Mouse (Mus musculus) lung, embryonic 16.5 days (tissue): ENCODE results near the gene Tmem151a. TPM values are rescaled to one million over a fixed set of nuclear protein-coding genes. Genes with fewer than 3 reads are reported as not detected.

Experiments
- ATAC-seq: fragments of 200-750 bp; cut with Nextera tagmentation; 2 replicates; pipeline ENCODE4 v1.8.0; 2017; ENCODE audit warnings: low read depth, mild to moderate bottlenecking, moderate library complexity
- H3K27ac ChIP-seq: fragments of 300-500 bp; sonication (generic); 2 replicates; pipeline ENCODE4 v1.5.1; 2014; ENCODE audit warnings: mild to moderate bottlenecking, control low read depth, low read length
- H3K27me3 ChIP-seq: fragments of 300-500 bp; sonication (generic); 2 replicates; pipeline ENCODE4 v1.6.1; 2014; ENCODE audit warnings: low read depth, low read length, mixed read lengths; ENCODE audit not compliant: control insufficient read depth, insufficient read depth
- H3K36me3 ChIP-seq: fragments of 300-500 bp; sonication (generic); 2 replicates; pipeline ENCODE4 v1.6.1; 2014; ENCODE audit warnings: low read length; ENCODE audit not compliant: control insufficient read depth, insufficient read depth
- H3K4me1 ChIP-seq: fragments of 300-500 bp; sonication (generic); replicated peaks from 2 replicates; pipeline ENCODE4 v1.6.1; 2014; ENCODE audit warnings: low read length, mixed read lengths; ENCODE audit not compliant: control insufficient read depth, insufficient read depth
- H3K4me2 ChIP-seq: fragments of 300-500 bp; sonication (generic); 2 replicates; pipeline ENCODE4 v1.6.1; 2014; ENCODE audit warnings: low read depth, low read length, control low read depth
- H3K4me3 ChIP-seq: fragments of 300-500 bp; sonication (generic); 2 replicates; pipeline ENCODE4 v1.5.1; 2014; ENCODE audit warnings: mild to moderate bottlenecking, low read length, control low read depth
- H3K9ac ChIP-seq: fragments of 300-500 bp; sonication (generic); 2 replicates; pipeline ENCODE4 v1.6.1; 2014; ENCODE audit warnings: low read length, control low read depth
- H3K9me3 ChIP-seq: fragments of 300-500 bp; sonication (generic); 2 replicates; pipeline ENCODE4 v1.6.1; 2016; ENCODE audit warnings: low read length; ENCODE audit not compliant: control insufficient read depth
- WGBS: fragments of 180-500 bp; shearing (Covaris S2); extraction: QIAGEN DNeasy Blood & Tissue Kit; methylation state at CpG from one replicate; pipeline ENCODE4 v1.1.7; 2014; 5-methylcytosine and 5-hydroxymethylcytosine counted together
- polyA plus RNA-seq: library from polyadenylated mRNA; unstranded; fragments of >200 nt; fragmentation: Nextera tagmentation; extraction: Ambion mirVana; gene quantifications from 2 replicates; pipeline ENCODE4 v1.2.1, GENCODE M21; 2015

Tmem151a gene
- polyA plus RNA-seq, 1 experiment from 2014 or later, result 3.6 TPM

GRCm38 (mm10) chr19:5060365-5061330, 24.7 kb downstream of the Tmem151a start:
- peak; percentile 65 for ATAC-seq
- 26% methylated on average over 5 of the region's 5 CpGs for WGBS
- Histone ChIP-seq H3K36me3 (no peaks in the 10 kb centered on the region), H3K27me3 (no peaks in the 10 kb centered on the region), H3K4me2 (no peak overlapping the region; the same call in 1 of the 2 replicates), H3K9ac (peak overlapping the region; percentile 51), H3K4me1 (peaks cover 49% of the 10 kb centered on the region), H3K4me3 (no peak overlapping the region), H3K27ac (peak overlapping the region; percentile 68), H3K9me3 (no peaks in the 10 kb centered on the region)

- Histone ChIP-seq H3K27ac (peak overlapping the region; percentile 68), H3K9me3 (no peaks in the 10 kb centered on the region), H3K36me3 (no peaks in the 10 kb centered on the region; the same call in 1 of the 2 replicates), H3K9ac (peak overlapping the region; percentile 37), H3K27me3 (no peaks in the 10 kb centered on the region), H3K4me2 (peak overlapping the region; percentile 19), H3K4me1 (peaks cover 42% of the 10 kb centered on the region), H3K4me3 (no peak overlapping the region)
- peak; percentile 68 for ATAC-seq
- 7% methylated on average over 10 of the region's 10 CpGs for WGBS
Observed at GRCm38 (mm10) chr19:5058801-5059771, 26.2 kb downstream of the Tmem151a start.

- no peak overlapping the region for H3K9ac ChIP-seq
- H3K36me3 ChIP-seq, result no peaks in the 10 kb centered on the region; the same call in 1 of the 2 replicates
- H3K4me3 ChIP-seq, result no peak overlapping the region
- no peak for ATAC-seq
- no peaks in the 10 kb centered on the region for H3K9me3 ChIP-seq
- H3K4me2 ChIP-seq, result no peak overlapping the region
- peak overlapping the region; percentile 68 for H3K27ac ChIP-seq
- WGBS, result 21% methylated on average over 16 of the region's 16 CpGs
- no peaks in the 10 kb centered on the region for H3K27me3 ChIP-seq
- H3K4me1 ChIP-seq, result peaks cover 42% of the 10 kb centered on the region
Observed at GRCm38 (mm10) chr19:5057876-5058775, 27.2 kb downstream of the Tmem151a start.

- Histone ChIP-seq H3K4me2 (no peak overlapping the region), H3K27me3 (peaks cover 3% of the 10 kb centered on the region; the same call in 1 of the 2 replicates), H3K36me3 (no peaks in the 10 kb centered on the region; the same call in 1 of the 2 replicates), H3K9me3 (no peaks in the 10 kb centered on the region), H3K27ac (no peak overlapping the region), H3K4me3 (no peak overlapping the region), H3K4me1 (peaks cover 47% of the 10 kb centered on the region), H3K9ac (no peak overlapping the region)
- 8% methylated on average over 6 of the region's 6 CpGs for WGBS
- 0 out of 2 replicates have a peak, but pooled peaks have one; percentile 0 for ATAC-seq
Observed at GRCm38 (mm10) chr19:5056251-5056650, 29.1 kb downstream of the Tmem151a start.

GRCm38 (mm10) chr19:5053909-5054308, 31.4 kb downstream of the Tmem151a start:
- H3K4me1 ChIP-seq, result peaks cover 42% of the 10 kb centered on the region
- H3K9me3 ChIP-seq, result no peaks in the 10 kb centered on the region
- H3K27ac ChIP-seq, result no peak overlapping the region
- H3K4me3 ChIP-seq, result no peak overlapping the region
- peaks cover 3% of the 10 kb centered on the region; the same call in 1 of the 2 replicates for H3K27me3 ChIP-seq
- no peak overlapping the region for H3K4me2 ChIP-seq
- ATAC-seq, result no peak
- H3K36me3 ChIP-seq, result no peaks in the 10 kb centered on the region; the same call in 1 of the 2 replicates
- 21% methylated on average over 9 of the region's 9 CpGs for WGBS
- H3K9ac ChIP-seq, result no peak overlapping the region

GRCm38 (mm10) chr19:5052853-5053252, 32.5 kb downstream of the Tmem151a start:
- peaks cover under 1% of the 10 kb centered on the region; the same call in 1 of the 2 replicates for H3K36me3 ChIP-seq
- no peak for ATAC-seq
- 68% methylated on average over 17 of the region's 17 CpGs for WGBS
- H3K4me3 ChIP-seq, result no peak overlapping the region
- H3K4me1 ChIP-seq, result peaks cover 31% of the 10 kb centered on the region
- peaks cover 3% of the 10 kb centered on the region; the same call in 1 of the 2 replicates for H3K27me3 ChIP-seq
- no peak overlapping the region for H3K27ac ChIP-seq
- H3K9me3 ChIP-seq, result no peaks in the 10 kb centered on the region
- no peak overlapping the region for H3K4me2 ChIP-seq
- H3K9ac ChIP-seq, result no peak overlapping the region

- no peaks in the 10 kb centered on the region for H3K9me3 ChIP-seq
- no peak overlapping the region for H3K27ac ChIP-seq
- H3K27me3 ChIP-seq, result peaks cover 3% of the 10 kb centered on the region; the same call in 1 of the 2 replicates
- H3K36me3 ChIP-seq, result peaks cover 4% of the 10 kb centered on the region
- peak overlapping the region; percentile 26; the same call in 1 of the 2 replicates for H3K9ac ChIP-seq
- ATAC-seq, result no peak
- peak overlapping the region; percentile 59 for H3K4me2 ChIP-seq
- 37% methylated on average over 25 of the region's 25 CpGs for WGBS
- H3K4me3 ChIP-seq, result no peak overlapping the region
- H3K4me1 ChIP-seq, result peaks cover 26% of the 10 kb centered on the region
Observed at GRCm38 (mm10) chr19:5052166-5052822, 33.0 kb downstream of the Tmem151a start.

- H3K27me3 ChIP-seq, result peaks cover 3% of the 10 kb centered on the region; the same call in 1 of the 2 replicates
- H3K27ac ChIP-seq, result 0 out of 2 replicates have a peak overlapping the region, but pooled peaks have one; percentile 63
- H3K9me3 ChIP-seq, result no peaks in the 10 kb centered on the region
- 58% methylated on average over 3 of the region's 3 CpGs for WGBS
- no peak for ATAC-seq
- H3K4me1 ChIP-seq, result peaks cover 21% of the 10 kb centered on the region
- H3K36me3 ChIP-seq, result peaks cover 10% of the 10 kb centered on the region
- peak overlapping the region; percentile 57 for H3K9ac ChIP-seq
- H3K4me2 ChIP-seq, result peak overlapping the region; percentile 59
- peak overlapping the region; percentile 48 for H3K4me3 ChIP-seq
Observed at GRCm38 (mm10) chr19:5051515-5051914, 33.8 kb downstream of the Tmem151a start.
